Mouse (Mus musculus) lung, adult 10 weeks (tissue): Measurements from ENCODE around the gene Rpp25l. TPM values are rescaled to one million over a fixed set of nuclear protein-coding genes. Genes with fewer than 3 reads are reported as not detected.

Experiments used
- polyA plus RNA-seq: library from polyadenylated mRNA; stranded (reverse); fragments of 350-450 nt; fragmentation: Illumina TruSeq; extraction: RNeasy Lipid Tissue Mini Kit (QIAGEN cat#74804); gene quantifications from one replicate; pipeline ENCODE4 v1.2.3, GENCODE M21; 2014; ENCODE audit warnings: low read depth, low replicate concordance; ENCODE audit not compliant: insufficient read depth

Gene Rpp25l
- polyA plus RNA-seq, result 41.4 TPM

DNA sequence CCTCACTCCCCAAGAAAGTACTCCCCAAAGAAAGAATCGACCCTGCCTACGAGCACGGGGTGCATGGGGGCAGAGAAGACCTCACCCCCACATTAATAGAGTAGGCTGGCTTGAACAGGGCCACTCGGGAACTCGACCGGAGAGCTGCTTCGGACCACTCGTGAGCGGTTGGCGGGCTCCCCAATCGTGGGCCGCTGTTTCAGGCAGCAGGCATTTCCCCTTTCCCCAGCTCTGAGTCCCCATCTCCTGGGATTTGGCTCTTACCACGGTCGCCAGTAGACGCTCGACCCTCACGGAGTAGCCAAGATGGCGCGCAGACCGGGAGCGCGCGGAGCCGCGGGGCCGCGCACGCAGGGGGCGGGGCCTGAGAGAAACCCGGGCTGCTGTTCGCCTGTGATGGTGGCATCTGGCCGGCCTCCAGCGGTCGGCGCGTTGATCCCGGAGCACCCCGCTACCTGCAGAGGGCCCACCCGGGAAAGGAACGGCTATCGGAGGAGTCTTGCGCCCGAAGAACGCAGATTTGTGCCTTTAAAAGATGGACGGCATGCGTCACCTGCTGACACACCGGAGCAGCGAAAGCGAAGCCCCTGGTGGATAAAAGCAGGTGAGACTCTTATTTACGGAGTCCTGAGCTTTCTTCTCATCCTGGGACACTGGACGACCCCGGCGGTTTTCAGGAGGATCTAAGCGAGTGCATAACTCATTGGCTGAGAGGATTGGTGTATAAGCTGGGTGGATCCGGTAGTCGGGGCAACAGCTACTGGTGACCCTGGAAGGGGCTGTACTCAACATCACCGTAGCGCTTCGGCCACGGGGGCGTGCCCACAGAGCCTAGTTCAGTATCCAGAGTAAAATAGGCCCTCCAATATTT lies at the start of gene Rpp25l:
Gene Rpp25l, minus strand, starts transcription at position 338 of the 871 bp plus-strand sequence.

DNA sequence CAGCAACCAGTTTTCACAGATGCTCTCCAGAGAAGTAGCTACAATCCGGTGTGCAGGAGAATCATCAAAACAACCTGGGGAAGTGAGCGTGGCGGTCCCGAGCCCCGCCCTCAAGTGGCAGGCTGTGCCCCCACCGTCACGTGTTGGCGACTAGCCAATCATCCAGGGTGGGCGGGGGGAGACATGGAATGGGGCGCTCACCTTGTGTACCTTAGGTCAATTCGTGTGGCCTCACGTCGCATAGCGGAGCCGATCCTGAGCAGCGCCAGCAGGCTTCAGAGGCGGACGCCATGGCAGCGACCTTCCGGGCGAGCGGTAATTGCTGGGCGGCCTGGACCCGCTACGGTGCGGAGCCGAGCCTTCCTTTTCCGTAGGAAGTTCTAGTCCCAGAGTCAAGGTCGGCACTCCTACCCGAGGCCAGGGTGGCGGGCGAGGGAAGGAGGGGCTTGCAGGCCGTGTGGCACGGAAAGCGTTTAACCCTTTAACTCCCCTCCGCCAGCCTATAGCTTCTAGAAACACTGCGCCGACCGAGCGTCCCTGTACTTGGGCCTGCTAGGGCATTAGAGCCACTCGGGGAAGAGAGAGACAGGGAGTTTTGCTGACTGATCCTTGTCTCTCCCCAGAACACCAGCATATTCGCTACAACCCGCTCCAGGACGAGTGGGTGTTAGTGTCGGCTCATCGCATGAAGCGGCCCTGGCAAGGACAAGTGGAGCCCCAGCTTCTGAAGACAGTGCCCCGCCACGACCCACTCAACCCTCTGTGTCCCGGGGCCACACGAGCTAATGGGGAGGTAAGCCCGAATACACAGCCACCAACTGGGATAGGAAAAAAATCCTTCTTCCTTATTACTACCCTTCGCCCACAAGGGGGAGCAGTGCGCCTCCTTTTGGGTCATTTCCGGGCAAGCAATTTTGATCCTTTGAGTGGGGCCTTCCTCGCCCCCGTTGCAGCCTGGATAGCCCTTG lies 42.3 kb upstream of the Rpp25l start, which contains the start of gene Sigmar1:
Gene Sigmar1, minus strand, starts transcription at position 820 of the 968 bp plus-strand sequence.

DNA sequence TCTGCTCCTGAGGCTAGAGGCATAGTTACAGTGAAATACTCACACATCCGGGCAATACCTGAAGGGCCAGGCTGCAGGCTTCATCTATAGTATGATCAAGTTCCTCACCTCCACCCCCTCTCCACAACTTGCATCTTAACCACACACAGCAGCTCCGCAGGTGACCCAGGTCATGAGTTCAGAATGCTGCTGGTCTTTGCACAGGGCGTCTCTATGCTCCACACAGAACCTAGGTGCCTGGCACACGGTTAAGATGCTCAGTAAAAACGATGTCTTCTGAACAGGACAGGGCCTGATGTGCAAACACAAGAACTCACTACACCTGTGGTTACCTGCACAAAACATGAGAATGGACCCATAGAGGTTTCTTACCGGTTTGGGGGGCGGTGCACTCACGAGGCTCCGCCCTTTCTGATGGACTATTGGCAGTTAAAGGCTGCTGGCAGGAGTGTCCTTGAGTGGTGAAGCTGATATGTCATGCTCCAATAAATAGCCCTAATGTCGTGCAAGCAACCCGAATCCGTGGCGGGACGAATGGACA lies 41.5 kb upstream of the Rpp25l start, which contains the start of gene Galt:
Gene Galt, plus strand, starts transcription at position 432 of the 541 bp plus-strand sequence.

DNA sequence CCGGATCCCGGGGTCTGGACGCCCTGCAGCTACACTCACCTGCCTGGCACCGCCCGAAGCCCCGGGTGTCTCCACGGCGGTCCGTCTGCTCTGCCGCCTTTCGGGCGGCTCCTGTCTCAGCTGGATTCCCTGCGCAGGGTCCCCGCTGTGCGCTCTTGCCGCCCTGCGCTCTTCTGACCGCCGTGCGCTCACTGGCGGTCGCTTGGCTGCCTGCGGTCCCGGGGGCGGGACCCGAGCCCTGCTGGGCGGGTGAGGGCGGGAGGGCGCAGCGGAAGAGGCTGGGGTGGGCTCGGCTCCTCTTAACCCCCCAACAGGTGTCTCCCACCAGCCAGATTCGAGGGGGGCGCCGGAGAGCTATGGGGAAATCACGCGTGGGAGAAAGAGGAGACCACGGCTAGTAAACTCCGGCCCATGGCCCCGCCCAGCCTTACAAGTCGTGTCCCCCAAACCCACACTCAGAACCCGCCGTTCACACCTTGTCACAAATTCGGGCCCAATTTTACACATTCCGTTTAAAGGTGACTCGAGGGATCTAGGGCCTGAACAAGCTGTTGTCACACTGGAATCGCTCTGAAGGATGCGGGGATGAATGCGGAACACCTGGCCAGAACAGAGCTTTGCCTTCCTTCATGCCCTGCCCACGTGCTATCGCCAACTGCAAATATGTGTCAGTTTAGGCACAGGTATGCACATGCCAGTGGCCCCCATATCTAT lies 17.9 kb upstream of the Rpp25l start, which contains the start of gene Arid3c:
Gene Arid3c, minus strand, starts transcription at position 91 of the 714 bp plus-strand sequence.

DNA sequence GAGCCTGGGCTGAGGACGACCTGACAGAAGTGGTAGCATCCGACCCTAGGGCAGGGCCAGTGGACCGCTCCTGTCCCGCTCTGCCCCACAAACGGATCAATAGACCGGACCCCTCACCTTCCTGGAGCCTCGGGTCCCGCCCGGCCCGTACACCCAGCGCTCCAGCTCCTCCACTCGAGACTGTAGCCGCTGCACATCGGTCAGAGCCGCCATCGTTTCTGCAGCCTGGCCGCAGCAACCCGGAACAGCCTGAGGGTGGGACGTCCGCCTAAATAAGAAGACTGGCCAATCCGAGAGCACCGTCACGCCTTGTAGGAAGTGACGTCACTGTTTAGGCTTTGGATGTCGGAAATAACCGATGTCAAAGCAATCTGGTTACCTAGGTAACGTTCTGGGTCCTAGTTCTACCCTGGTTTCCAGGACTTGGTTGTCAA lies 9.6 kb upstream of the Rpp25l start, which contains the start of gene Dctn3:
Gene Dctn3, minus strand, starts transcription at position 253 of the 434 bp plus-strand sequence.

DNA sequence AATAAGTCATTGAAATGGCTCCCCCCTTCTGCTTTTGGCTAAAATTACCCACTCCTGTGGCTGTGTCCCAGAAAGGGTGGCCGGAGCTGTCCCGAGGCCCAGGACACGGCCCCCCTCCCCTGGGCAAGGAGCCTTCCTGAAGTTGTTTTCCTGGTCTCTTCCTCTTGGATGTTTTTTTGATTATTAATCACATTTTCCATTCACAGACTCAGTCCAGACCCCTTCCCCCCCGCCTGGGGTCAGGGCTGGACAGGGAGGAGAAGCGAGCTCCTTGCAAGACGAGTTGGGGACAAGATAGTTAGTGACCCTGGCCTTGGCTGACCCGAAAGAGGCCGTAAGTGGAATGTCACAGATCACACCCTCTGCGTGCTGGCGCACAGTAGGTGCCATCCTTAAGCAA lies 13.6 kb downstream of the Rpp25l start, which contains the start of gene Il11ra1:
Gene Il11ra1, plus strand, starts transcription at position 207 of the 400 bp plus-strand sequence.

DNA sequence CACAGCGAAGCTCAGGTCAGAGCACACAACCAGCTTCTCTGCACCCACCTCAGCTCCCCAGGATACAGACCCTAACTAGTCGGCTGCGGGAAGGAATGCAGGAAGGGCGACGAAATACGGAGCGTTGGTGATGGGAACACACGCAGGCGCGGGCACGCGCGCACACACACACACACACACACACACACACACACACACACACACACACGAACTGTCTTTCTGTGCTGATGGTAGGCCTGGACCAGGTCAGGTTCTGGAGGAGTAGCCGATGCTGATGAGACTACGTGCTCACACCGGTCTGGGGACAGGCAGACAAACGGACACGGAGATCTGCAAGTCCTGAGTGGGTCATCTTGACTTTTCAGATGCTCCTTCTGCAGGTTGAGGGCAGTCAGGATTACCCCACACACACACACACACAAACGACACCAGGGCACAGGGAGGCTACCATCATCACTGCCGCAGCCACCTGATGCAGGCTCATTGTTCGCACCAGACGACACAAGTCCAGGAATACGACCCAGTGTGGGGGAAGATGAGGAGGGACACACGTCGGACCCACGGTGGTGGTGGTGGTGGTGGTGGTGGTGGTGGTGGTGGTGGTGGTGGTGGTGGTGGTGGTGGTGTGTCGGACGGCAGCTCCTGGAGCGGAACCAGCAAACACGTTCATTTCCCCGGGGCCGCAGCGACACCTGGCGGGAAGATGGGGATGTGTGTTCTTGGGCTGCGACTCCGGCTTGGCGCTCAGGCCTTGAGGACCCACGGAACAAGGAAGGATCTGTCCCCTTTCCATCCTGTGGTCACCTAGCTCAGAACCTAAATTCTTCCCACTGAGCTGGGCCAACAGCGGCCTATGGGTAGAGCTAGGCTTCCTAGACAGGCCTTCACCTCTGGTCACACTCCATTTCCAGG lies 16.1 kb downstream of the Rpp25l start, which contains the start of gene Cntfr:
Gene Cntfr, minus strand, starts transcription at position 160 of the 912 bp plus-strand sequence.

Other genes with a start within 250 kb of the Rpp25l start
- gene Kif24, start 248.6 kb downstream of the Rpp25l start, polyA plus RNA-seq, result 0.29 TPM
- 18.8 TPM for gene Nudt2, start 248.4 kb downstream of the Rpp25l start, polyA plus RNA-seq
- gene AI464131, start 210.5 kb downstream of the Rpp25l start, polyA plus RNA-seq, result 4.4 TPM
- 53.2 TPM for gene 1110017D15Rik, start 196.2 kb downstream of the Rpp25l start, polyA plus RNA-seq
- 17.5 TPM for gene Fam219a, start 144.0 kb downstream of the Rpp25l start, polyA plus RNA-seq
- gene Dnaic1, start 143.8 kb downstream of the Rpp25l start, polyA plus RNA-seq, result 8.7 TPM
- 28.0 TPM for gene Enho, start 73.2 kb downstream of the Rpp25l start, polyA plus RNA-seq
- 2.6 TPM for gene Cntfr, start 16.4 kb downstream of the Rpp25l start, polyA plus RNA-seq
- 95.7 TPM for gene Il11ra1, start 13.5 kb downstream of the Rpp25l start, polyA plus RNA-seq
- 75.4 TPM for gene Dctn3, start 9.6 kb upstream of the Rpp25l start, polyA plus RNA-seq
- not detected for gene Arid3c, start 17.6 kb upstream of the Rpp25l start, polyA plus RNA-seq
- 25.0 TPM for gene Galt, start 41.7 kb upstream of the Rpp25l start, polyA plus RNA-seq
- gene Sigmar1, start 42.6 kb upstream of the Rpp25l start, polyA plus RNA-seq, result 29.9 TPM
- gene Ccl27a, start 60.7 kb upstream of the Rpp25l start, polyA plus RNA-seq, result 27.6 TPM
- gene Gm21541, start 190.1 kb upstream of the Rpp25l start, polyA plus RNA-seq, result 46.0 TPM
- 3.1 TPM for gene Gm20878, start 228.0 kb upstream of the Rpp25l start, polyA plus RNA-seq